Mouse (Mus musculus) MEL (cell line): ENCODE measurements around the gene Fbrsl1.

Source experiments
- CTCF ChIP-seq, 3 experiments: IDR thresholded peaks in 2 of 3; conservative IDR thresholded peaks in 1 of 3; 2 replicates each; pipeline ENCODE4 v1.5.1; 2011 to 2012; ENCODE audit warnings: low read length in 3 of 3, low read depth in 2 of 3, mild to moderate bottlenecking in 2 of 3, improper control_type of control experiment in 1 of 3, inconsistent platforms in 1 of 3, mixed read lengths in 1 of 3, moderate library complexity in 1 of 3; ENCODE audit not compliant: control insufficient read depth in 1 of 3, insufficient read depth in 1 of 3, poor library complexity in 1 of 3, severe bottlenecking in 1 of 3
- EP300 ChIP-seq, 2 experiments: IDR thresholded peaks; 2 replicates each; pipeline ENCODE4 v1.6.1; 2011; ENCODE audit warnings: improper control_type of control experiment in 2 of 2, low read length in 2 of 2, low read depth in 1 of 2, mild to moderate bottlenecking in 1 of 2
- GATA1 ChIP-seq: IDR thresholded peaks from 2 replicates; pipeline ENCODE4 v1.6.1; 2011; ENCODE audit warnings: low read depth, low read length, improper control_type of control experiment
- POLR2A ChIP-seq, 2 experiments: IDR thresholded peaks; 2 replicates each; pipeline ENCODE4 v1.6.1; 2011 to 2012; ENCODE audit warnings: low read length in 2 of 2, mild to moderate bottlenecking in 2 of 2, control low read depth in 1 of 2, improper control_type of control experiment in 1 of 2, low read depth in 1 of 2, moderate library complexity in 1 of 2; ENCODE audit not compliant: control insufficient read depth in 1 of 2, insufficient read depth in 1 of 2, poor library complexity in 1 of 2

DNA sequence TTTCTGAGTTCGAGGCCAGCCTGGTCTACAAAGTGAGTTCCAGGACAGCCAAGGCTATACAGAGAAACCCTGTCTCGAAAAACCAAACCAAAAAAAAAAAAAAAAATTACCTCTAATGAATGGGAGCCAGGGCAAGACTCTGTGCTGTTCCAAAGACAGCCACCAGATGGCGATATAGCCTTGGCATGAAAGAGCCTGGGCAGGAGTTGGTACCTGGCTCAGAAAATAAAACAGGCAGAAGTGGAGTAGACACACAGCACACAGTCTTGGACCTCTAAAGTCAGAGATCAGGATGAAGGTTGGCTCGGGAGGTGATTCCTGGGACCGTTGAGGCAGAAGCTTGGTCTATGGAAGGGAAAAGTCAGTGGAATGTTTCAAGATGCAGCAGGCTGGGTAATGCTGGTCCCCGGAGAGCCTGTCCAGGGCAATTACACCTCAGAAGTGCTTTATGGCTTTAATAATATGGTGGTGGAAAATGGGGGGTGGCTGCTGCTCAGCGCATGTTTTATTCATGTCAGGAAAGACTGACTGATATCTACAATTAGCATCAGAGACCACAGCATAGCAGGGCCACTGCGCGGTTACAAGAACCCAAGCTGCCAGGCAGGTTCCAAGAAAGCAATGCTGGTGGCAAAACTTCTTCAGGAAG is 90.6 kb downstream of the Fbrsl1 start:
- TF ChIP-seq CTCF (IDR thresholded peaks at IDR 0.05 in 2 of 3, conservative IDR thresholded peaks at IDR 0.05 in 1 of 3; ENCODE audit: control insufficient read depth in 1 of 3, insufficient read depth in 1 of 3, low read depth in 2 of 3, low read length in 3 of 3, poor library complexity in 1 of 3, severe bottlenecking in 1 of 3) (peak; percentile 75 to 91 (median 79)), POLR2A (IDR thresholded peaks at IDR 0.05; ENCODE audit: control insufficient read depth in 1 of 2, insufficient read depth in 1 of 2, low read depth in 1 of 2, low read length in 2 of 2, poor library complexity in 1 of 2) (no peak), EP300 (IDR thresholded peaks at IDR 0.05; ENCODE audit: low read depth in 1 of 2, low read length in 2 of 2) (no peak), GATA1 (peak; percentile 27; the same call in 1 of the 2 replicates)
